Mouse (Mus musculus): ENCODE data around the gene C2cd5.

Gene C2cd5

DNA sequence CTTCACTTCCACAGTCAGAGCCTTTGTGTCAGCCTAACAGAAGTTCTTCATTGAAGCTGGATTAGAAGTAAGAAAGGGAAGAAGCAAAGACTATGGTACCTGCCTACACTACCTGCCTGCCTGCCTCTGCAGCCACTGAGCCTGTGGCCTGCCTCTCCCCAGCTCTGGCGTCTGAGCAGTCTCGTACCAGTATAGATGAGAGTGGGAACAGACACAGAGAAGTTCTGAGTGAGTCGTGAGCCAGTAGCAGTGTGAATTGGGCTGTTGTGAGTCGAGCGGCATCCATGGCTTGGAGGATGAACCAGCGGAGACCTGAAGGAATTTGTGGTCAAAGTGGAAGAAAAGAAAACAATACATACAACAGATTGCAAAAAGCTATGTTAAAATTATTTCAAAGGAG, 26.5 kb downstream of the C2cd5 start:
- DNase-seq (ENCODE audit: low spot score in 2 of 2): no peak

DNA sequence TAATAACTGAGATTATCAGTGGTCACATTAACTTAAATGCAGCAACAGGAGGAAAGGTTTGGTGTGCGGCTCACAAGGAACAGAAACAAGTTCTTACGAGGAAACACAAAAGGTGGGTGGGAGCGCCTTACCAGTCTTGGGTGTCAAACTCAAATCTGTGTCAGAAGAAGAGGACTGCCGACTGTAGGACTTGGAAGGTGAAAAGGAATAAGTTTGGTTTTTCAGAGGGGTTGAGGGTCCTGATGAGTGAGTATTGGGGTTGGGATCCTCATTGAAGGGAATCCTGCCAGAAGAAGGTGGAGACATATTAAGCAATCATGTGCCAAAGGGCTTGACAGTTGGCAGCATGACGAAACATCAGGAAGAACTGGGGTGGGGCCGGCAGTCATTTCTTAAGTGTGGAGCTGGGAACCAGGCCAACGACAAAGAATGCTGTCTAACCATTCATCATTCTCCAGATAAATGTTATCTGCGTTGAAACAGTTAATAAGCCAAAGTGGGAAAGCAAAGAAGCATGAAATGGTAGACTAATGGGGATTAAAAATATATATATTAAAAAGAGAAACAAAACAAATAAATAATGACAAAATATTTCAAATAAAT, 27.4 kb downstream of the C2cd5 start:
- DNase-seq (ENCODE audit: low spot score in 2 of 2): no peak

DNA sequence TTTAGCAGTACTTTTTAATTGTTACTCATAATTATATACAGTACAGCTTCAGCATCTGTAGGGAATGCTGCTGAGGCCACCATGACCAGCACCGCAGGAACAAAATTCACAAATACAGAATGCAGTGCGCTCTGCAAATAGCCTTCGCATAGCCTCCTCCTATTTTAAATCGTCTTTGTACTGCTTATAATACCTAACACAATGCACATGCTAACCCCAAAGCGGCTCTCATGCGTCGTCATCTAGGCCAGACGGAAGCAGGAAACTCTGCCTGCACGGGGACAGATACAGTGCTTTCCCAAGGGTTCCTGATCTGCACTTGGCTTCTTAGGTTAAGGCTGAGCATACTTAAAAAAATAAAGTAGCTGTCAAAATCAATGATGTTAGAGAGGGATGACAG, 29.2 kb downstream of the C2cd5 start:
- no peak for DNase-seq (ENCODE audit: low spot score in 2 of 2)

DNA sequence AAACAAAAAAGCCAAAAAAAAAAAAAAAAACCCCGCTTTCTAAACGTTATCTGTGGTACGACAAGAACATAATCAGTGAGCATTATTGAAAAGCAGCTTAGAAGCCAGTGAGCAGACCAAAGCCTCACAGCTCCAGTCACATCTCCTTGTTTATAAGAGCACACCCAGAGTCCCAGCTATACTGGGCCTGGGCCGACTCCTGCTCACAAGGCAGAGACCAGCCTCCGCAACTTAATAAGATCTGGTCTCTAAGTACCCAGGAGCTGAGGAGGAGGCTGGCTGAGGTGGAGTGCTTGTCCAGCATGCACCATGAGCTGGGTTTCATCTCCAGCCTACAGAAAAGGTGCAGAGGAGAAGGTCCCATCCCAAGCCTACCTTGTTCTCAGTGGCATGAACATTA, 29.9 kb downstream of the C2cd5 start:
- no peak for DNase-seq (ENCODE audit: low spot score in 2 of 2)

DNA sequence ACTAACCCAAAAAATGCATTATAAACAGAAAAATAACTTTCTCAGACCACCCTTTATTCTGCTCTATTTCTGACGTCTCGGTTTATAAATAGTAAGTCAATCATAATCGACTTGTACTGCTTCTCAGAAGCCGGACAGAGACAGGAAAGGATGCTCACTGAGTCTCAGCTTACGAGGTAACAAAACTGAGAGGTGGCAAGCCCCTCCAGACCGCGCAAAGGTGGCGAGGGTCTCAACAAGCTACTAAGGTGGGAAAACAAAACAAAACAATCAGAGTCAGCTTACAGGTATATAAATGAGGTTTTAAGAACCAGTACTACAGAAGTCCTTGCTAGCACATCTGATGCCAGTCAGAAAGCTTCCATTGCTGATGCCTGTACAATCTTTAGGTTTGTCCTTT, 30.3 kb downstream of the C2cd5 start:
- DNase-seq (ENCODE audit: low spot score in 2 of 2): no peak

DNA sequence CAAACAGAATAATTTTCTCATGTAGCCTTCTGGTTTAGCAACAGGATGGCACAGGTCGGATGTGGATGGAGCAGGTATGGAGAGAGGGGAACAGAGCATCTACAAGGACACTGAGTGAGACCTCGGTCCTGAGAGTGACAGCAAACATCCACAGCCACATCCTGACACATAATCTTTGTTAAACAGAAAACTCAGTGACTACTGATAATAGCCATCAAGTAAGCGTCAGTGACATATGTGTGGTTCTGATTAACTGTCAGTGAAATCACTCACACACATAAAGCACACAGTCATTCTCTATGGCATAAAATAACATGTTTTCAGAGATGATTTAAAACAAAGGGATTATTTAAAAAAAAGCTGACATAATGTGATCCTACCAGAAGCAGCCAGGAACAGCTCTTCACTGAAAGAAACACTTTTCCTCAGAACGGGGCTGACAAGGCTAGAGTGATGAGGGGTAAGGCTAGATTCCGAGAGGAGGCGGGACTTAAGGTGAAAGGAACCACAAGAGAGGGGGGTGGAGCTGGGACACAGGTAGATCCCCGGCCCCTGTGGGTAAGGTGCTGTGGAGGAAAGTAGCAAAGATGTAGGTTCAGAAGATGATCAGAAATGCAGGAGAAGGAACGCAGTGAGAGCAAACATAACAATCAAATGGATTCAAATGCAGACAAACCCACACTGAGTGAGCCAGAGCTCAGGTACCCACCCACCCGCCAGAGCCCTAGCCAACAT, 31.6 kb downstream of the C2cd5 start:
- DNase-seq (ENCODE audit: low spot score in 2 of 2): no peak

DNA sequence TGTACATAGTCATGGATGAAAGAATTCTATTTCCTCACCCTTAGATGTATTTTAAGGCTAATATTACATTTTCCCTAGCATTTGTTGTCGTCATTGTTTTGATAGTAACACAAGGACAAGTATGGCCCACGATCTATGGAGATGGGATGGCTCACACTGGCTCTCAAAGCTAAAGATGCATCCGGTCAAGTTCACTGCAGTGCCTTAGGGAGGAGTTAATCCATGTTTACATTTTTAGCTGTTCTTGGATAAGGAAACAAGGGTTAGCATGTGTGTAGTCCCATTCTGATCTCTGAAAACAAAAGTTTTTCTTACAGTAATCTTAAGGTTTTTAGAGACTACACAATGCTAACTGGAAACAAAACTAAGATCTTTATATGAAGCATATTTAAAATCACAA, 32.3 kb downstream of the C2cd5 start:
- no peak for DNase-seq (ENCODE audit: low spot score in 2 of 2)

DNA sequence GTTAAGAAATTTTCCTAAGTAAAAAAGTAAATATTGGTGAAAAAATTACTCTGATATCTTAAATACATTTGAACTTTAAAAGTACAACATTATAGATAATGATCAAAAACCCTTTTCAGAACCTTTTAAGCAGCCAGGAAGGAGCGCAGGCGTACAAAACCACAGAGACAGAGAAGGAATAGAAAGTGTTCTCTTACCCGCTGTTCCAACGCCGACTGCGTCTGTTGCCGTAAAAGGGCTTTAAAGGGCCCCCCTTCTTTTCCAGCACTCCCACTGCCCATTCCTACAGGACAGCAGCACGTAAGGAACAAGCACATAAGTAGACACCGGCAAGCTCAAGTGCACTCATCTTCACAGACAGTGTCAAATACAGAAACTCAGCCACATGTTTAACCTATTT, 33.1 kb downstream of the C2cd5 start:
- no peak for DNase-seq (ENCODE audit: low spot score in 2 of 2)

DNA sequence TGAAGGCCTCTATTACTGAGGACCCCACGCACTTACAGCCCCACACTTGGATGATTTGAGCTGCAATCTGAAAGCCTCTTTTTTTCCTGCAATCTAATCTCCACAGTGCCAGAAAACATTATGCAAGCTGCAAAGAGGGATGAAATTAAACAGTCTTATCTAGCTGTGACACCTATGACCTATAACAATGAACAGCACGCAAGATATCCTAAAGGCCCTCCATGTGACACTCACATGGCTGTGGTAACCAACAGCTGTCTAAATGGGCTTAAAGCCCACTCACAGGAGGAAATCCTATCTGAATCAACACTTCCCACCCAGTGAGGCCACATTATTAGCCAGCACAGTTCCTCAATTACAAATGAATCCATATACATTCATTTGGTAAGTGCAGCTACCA, 35.9 kb downstream of the C2cd5 start:
- DNase-seq (ENCODE audit: low spot score in 2 of 2): no peak

DNA sequence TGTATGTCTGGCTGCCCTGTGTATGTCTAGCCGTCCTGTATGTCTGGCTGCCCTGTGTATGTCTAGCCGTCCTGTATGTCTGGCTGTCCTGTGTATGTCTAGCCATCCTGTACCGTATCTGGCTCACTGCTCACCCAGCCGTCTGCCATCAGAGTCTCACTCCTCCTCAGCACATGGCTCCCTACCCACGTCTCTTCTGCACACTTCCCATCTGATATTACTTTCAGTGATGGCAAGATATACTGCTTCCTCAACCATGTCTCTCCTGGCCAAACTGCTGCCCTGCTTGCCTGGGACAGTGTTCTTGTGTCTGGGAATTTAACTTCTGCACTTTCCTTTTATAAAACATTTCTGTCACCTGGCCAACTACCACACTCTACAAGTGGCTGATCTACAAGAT, 42.3 kb downstream of the C2cd5 start:
- DNase-seq (ENCODE audit: low spot score in 2 of 2): peak in 1 of 2 experiments; percentile 35

DNA sequence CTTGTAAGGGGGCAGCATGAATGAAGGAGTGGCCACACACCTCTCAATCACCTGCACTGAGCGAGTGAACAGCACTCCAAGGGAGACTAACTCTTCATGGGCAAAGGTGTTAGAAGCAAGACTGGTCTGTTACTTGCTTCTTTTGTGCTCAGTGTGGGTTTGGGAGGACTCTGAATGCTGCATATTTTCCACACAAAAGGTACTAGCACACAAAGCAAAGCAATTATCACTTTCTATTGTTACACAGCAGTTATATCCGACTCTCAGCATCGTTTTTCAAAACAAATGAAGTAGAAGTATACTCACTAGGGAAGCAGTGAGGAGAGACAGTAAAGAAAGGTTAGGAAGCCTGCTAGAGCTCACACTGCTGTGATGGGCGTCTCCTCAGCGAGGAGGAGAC, 48.4 kb downstream of the C2cd5 start:
- no peak for DNase-seq (ENCODE audit: low spot score in 2 of 2)

DNA sequence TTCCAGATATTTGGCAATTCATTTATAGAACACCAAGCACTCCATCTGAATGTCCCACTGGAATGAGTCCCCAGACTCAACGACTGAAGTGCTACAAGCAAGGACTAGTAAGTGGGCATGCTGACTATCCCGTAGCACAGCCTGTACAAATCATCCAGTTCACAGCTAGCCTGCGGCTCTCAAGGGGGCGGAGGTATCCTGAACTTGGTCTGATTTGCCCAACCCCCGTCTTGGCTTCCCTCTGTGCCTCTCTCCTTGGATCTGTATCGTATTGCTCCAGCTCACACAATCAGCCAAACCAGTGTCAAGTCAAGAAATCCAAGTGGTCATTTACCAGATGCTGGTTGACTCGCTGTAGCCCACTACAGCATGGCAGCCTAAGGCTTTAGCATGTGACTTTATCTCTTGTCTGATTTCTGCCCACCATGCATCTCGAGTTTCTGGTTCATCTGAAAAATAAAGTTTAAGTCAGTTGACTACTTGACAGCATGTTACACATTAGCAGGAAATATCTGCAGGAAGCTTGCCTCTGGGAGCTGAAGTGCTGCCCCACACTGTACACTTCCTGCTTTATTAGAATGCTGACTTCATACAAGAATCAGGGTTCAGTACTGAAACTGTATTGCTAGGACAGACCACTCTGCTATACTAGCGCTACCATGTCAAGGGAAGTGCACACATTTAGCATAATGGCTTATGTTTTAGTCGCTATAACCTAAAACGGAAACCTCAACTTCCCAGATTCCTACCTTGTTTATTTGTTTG, 50.0 kb downstream of the C2cd5 start:
- no peak for DNase-seq (ENCODE audit: low spot score in 2 of 2)

DNA sequence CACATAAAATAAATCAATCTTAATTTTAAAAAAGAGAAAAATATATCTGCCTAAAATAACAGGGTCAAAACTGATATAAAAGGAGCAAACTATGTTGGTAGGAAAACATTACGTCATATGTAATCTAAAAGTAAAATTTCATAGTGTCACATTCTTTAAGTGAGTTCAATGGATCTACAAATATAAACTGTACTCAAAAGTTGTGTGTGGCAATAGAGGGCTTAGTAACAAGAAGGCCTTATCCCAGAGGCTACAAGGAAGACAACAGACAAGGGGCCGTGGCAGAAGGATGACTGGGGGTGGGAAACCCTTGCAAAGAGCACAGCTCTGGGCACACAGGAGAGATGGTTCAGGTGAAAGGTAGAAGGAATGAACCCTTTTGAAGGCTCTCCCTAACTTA, 50.8 kb downstream of the C2cd5 start:
- DNase-seq (ENCODE audit: low spot score in 2 of 2): no peak

DNA sequence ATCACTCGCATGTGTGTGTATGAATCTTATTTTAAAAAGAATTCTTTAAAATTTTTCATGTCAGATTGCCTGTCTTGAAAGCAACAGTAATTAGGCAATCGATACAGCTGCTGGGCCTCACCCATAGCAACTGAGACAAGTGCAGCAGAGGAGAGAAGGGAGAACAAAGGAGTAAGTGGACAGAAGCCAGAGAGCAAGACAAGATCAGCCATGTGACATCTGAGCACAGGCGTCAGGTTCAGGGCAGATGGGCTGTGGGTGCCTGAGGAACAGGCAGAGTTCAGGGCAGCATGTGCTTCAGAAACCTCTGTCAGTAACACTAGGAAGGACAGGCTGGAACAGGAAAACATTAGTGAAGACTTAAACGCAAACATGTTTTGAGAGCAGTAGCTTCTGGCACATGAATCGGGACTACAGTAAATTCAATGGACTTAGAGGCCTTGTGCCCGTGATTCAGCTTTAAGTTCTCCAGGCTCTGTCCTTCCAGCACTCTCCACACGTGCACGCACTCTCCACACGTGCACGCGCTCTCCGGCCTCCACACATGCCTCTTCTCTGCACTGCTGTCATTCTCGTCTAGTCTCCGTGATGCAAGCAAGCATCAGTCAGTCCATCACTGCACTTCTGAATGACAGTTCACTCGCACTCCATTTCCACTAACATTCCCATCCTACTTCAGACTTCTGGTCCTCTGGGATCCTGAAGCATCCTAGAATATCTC, 52.2 kb downstream of the C2cd5 start:
- no peak for DNase-seq (ENCODE audit: low spot score in 2 of 2)

DNA sequence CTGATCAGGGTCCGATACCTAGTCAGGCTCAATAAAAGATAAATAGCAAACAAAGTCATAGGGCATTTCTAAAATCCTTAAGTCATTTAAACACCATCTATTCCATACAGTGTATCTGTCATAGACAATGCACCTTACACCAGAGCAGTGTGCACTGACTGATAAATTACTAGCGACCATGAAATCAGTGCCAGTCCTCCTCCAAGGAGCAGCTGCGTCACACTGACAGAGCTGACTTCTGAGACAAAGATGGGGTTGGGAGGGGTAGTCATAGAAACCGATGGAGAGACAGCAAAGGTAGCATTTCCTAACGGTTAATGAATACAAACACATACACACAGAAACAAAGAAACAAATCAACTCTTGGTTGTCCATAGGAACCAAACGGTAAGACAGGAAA, 58.4 kb downstream of the C2cd5 start:
- DNase-seq (ENCODE audit: low spot score in 2 of 2): no peak

DNA sequence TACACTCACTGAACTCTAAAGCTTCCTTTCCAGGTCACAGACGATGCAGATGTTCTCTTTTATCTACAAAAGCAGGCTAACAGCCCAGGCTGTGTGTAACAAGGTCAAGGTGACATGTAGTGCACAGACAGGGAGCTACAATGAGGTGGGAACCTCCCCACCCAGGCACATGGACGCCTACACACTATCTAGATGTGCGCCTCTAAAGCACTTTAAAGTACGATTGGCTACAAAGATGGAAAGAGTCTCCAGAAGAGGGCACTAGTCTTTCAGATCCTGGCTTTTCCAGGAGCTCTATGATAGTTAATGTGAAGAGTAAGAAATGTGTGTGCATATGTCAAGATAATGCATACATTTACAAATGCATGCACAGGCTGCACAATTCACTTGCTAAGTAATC, 64.7 kb downstream of the C2cd5 start:
- no peak for DNase-seq (ENCODE audit: low spot score in 2 of 2)

DNA sequence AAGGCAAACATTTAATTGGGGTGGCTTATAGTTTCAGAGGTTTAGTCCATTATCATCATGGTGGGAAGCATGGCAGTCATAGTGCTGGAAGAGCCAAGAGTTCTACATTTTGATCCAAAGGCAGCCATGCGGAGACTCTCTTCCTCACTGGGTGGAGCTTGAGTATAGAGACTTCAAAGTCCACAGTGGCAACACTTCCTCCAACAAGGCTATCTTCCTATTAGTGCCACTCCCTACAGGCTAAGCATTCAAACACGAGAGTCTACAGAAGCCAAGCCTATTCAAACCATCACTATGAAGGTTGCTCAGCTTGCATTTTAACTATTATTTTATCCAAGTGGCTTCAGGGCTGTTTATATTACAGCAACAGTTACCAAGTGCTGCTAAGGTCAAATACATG, 65.4 kb downstream of the C2cd5 start:
- no peak for DNase-seq (ENCODE audit: low spot score in 2 of 2)

DNA sequence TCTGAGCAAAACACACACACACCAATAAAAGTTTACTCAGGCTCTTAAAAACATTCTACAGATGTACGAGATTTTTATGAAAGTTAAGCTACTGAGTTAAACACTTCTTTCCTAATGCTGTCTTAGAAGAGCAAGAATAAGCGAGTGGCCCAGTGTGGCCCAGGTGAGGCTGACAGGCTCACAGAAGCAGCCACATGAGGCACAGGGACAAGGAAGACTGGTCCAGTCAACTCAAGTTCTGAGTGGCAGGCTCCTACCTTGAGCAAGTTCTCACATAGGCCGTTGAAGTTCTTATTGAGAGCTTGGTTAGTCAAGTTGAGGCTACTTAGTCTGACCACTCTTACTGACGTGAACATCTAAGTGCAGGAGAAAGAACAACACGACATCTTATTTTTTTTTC, 69.4 kb downstream of the C2cd5 start:
- no peak for DNase-seq (ENCODE audit: low spot score in 2 of 2)

DNA sequence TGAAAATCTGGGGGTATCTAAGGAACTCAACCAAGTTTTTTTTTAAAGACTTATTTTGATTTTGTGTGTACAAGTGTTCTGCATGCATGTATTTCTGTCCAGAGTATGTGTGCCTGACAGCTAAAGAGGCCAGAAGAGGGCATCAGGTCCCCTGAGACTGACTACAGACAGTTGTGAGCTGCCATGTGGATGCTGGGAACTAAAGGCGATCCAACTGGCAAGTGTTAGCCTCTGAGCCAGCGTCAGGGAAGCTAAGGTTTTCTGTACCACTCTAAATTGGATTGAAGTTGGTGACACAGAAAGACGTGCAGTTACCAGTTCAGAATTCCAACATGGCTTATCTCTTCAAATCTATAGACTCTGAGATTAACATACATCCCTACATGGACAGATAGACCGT, 72.0 kb downstream of the C2cd5 start:
- no peak for DNase-seq (ENCODE audit: low spot score in 2 of 2)

DNA sequence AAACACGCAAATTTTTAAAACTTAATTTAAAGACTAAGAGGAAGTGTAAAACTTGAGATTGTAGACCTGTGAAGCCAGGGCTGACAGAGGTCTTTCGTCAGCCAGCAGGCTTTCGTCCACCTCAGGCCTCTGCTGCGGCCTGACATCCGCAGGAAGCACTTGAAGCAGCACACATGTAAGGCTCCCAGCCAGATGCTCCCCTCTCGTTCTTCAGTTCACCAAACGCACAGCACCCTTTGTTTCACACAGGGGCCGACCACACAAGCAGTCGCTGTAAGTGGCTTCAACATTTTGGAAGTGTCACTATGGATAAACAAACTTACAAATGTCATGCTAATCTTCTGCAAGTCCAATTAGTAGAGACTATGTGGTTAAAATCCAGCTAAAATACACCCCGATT, 72.5 kb downstream of the C2cd5 start:
- DNase-seq (ENCODE audit: low spot score in 2 of 2): no peak

DNA sequence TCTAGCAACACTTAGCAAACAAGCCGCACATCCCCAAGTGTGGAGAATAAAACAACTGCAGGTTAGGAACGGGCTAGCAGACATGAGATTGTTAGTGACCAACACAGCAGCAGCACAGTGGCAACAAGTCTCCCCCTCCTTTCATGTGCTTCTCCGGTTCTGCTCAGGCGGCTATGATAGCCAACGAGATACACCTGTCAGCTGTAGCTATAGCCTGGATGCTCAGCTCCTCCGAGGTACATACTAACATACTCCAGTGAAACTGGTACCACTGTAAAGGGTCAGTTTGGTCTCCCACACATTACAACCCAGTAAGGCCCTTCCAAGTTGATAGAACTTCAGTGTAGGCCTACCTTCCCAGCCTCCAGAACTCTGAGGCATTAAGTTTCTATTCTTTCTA, 76.2 kb downstream of the C2cd5 start:
- no peak for DNase-seq (ENCODE audit: low spot score in 2 of 2)

DNA sequence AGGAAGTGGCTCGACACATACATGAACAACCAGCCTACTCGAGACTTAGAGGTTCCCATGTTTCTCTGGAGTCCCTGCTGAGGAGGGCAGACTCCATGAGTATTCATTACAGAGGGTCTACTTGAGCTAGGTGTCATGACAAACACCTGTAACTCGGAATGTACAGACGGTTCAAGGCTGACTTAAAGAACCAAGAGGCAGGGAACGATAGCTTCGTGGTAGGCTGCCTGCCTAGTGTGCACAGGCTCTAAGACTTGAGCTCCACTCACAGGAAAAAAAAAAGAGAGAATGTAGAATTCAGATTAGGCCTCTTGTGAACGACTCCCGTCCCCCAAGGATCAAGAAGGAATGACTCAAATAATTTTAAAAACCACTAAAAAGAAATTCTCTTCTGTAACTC, 78.2 kb downstream of the C2cd5 start:
- DNase-seq (ENCODE audit: low spot score in 2 of 2): no peak

DNA sequence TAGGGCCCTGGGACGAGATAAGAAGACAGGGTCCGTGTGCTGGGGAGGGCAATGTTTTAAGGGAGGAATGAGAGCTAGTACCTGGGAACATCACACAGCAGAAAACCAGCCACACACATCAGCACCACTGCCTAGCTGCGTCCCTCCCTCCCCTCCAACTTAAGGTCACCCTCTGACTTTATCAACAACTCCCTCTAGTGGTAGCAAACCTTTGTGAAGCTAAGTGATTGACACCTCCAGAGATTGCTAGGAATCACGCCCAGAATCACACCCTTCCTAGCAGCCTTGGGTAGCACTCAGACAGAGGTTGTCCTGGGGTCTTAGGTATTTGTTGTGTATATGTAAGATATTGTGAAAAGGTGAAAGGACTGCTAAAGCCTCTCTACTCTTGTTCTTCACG, 79.3 kb downstream of the C2cd5 start:
- no peak for DNase-seq (ENCODE audit: low spot score in 2 of 2)
